Mouse (Mus musculus) stomach, embryonic 14.5 days (tissue): ENCODE measurements around the gene Ccr1. TPM values are rescaled to one million over a fixed set of nuclear protein-coding genes. Genes with fewer than 3 reads are reported as not detected.

ENCODE experiments used
- ATAC-seq: fragments of 200-750 bp; cut with Nextera tagmentation; 2 replicates; pipeline ENCODE4 v1.8.0; 2017; ENCODE audit warnings: low read depth, moderate TSS enrichment; ENCODE audit not compliant: insufficient number of reproducible peaks, insufficient read depth, low FRiP score
- H3K27ac ChIP-seq: fragments of 300-500 bp; sonication (generic); 2 replicates; pipeline ENCODE4 v1.5.1; 2014; ENCODE audit warnings: mild to moderate bottlenecking, low read length, moderate library complexity, mixed read lengths
- H3K27me3 ChIP-seq: fragments of 300-500 bp; sonication (generic); 2 replicates; pipeline ENCODE4 v1.6.1; 2014; ENCODE audit warnings: low read length, control low read depth, mixed read lengths; ENCODE audit not compliant: control insufficient read depth, insufficient read depth
- H3K36me3 ChIP-seq: fragments of 300-500 bp; sonication (generic); 2 replicates; pipeline ENCODE4 v1.6.1; 2014; ENCODE audit warnings: mild to moderate bottlenecking, control low read depth, low read length, moderate library complexity, mixed read lengths; ENCODE audit not compliant: control insufficient read depth, insufficient read depth
- H3K4me1 ChIP-seq: fragments of 300-500 bp; sonication (generic); 2 replicates; pipeline ENCODE4 v1.6.1; 2014; ENCODE audit warnings: low read length, control low read depth, mixed read lengths; ENCODE audit not compliant: control insufficient read depth, insufficient read depth
- H3K4me2 ChIP-seq: fragments of 300-500 bp; sonication (generic); replicated peaks from 2 replicates; pipeline ENCODE4 v1.6.1; 2014; ENCODE audit warnings: low read depth, low read length, control low read depth
- H3K4me3 ChIP-seq: fragments of 300-500 bp; sonication (generic); 2 replicates; pipeline ENCODE4 v1.5.1; 2014; ENCODE audit warnings: low read depth, low read length, control low read depth
- H3K9ac ChIP-seq: fragments of 300-500 bp; sonication (generic); replicated peaks from 2 replicates; pipeline ENCODE4 v1.6.1; 2014; ENCODE audit warnings: low read depth, mild to moderate bottlenecking, control low read depth, low read length, moderate library complexity, mixed read lengths
- H3K9me3 ChIP-seq: fragments of 300-500 bp; sonication (generic); 2 replicates; pipeline ENCODE4 v1.6.1; 2016; ENCODE audit warnings: low read depth, low read length, control low read depth; ENCODE audit not compliant: control insufficient read depth
- WGBS: fragments of 180-500 bp; shearing (Covaris S2); extraction: QIAGEN DNeasy Blood & Tissue Kit; methylation state at CpG from one replicate; pipeline ENCODE4 v1.1.7; 2014; 5-methylcytosine and 5-hydroxymethylcytosine counted together
- polyA plus RNA-seq: library from polyadenylated mRNA; unstranded; fragments of >200 nt; fragmentation: Nextera tagmentation; extraction: Ambion mirVana; gene quantifications from 2 replicates; pipeline ENCODE4 v1.2.1, GENCODE M21; 2014

Gene Ccr1
- 4.1 and 5.3 TPM in 2 replicates for polyA plus RNA-seq

DNA sequence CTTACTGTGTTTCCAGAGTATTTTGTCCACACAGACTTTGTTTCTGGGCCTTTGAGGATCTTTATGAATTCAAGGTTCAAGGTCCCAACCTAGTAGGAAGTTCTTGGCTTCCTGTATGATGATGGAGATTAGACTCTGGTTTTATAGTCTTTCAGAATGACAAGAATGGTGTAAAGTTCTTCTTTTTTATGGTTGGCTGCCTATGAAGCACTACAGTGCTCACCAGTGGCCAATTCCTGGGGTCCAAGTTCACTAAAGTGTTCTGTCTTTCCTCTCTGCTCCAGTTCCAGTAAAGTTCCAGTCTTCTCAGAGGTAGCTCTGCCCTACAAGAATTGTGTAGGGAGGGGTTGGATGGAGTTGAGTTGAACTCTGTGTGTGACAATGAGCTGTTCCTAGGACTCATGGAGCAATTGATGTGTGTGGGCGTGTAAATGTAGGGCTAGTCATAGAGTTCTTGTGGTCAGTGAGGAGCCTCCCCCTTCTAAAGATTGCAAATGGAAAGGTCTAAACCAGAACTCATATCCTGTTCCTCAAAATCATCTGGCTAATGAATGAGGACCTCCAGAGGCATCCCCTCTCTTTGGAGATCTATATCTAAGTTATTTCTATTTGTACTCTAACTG is at the start of gene Ccr1:
Gene Ccr1 (minus strand): TSS at position 403 of the 623 bp plus-strand sequence.
- ATAC-seq, result no peak
- H3K9me3 ChIP-seq, result no peaks in the 10 kb centered on the region

DNA sequence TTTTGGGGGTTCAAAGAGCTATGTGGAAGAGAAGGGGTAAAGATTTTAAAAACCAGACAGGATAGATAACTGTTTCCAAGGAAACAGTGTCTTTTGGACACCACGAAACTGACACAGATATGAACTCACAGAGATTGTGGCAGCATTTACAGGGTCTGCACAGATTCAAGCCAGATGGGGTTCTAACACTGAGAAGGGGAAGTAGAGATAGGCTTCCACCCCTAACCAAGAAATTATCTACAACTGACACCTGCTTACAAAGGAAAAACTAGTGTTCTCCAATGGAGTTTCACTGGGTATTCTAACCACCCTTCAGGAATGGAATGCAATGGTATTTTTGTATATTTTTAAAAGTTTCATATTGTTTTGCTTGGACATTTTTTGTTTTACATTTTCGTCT is 47.6 kb upstream of the Ccr1 start:
- no peak for ATAC-seq
- H3K27me3 ChIP-seq, result no peaks in the 10 kb centered on the region
- H3K4me2 ChIP-seq, result no peak overlapping the region
- WGBS, result 78% methylated on average over 2 of the region's 2 CpGs
- H3K4me3 ChIP-seq, result no peak overlapping the region
- H3K9me3 ChIP-seq, result no peaks in the 10 kb centered on the region
- H3K4me1 ChIP-seq, result no peaks in the 10 kb centered on the region
- no peak overlapping the region for H3K27ac ChIP-seq
- H3K9ac ChIP-seq, result no peak overlapping the region
- no peaks in the 10 kb centered on the region for H3K36me3 ChIP-seq

More for the DNA sequence above, at the start of gene Ccr1:
- Histone ChIP-seq H3K4me2 (no peak within 1 kb of the TSS), H3K27ac (no peak within 1 kb of the TSS), H3K9ac (no peak within 1 kb of the TSS), H3K27me3 (no peaks in the 10 kb centered on the region), H3K4me3 (no peak within 1 kb of the TSS), H3K4me1 (no peaks in the 10 kb centered on the region), H3K36me3 (no peaks in the 10 kb centered on the region)
- WGBS, result 81% methylated on average over 1 of the region's 1 CpGs

DNA sequence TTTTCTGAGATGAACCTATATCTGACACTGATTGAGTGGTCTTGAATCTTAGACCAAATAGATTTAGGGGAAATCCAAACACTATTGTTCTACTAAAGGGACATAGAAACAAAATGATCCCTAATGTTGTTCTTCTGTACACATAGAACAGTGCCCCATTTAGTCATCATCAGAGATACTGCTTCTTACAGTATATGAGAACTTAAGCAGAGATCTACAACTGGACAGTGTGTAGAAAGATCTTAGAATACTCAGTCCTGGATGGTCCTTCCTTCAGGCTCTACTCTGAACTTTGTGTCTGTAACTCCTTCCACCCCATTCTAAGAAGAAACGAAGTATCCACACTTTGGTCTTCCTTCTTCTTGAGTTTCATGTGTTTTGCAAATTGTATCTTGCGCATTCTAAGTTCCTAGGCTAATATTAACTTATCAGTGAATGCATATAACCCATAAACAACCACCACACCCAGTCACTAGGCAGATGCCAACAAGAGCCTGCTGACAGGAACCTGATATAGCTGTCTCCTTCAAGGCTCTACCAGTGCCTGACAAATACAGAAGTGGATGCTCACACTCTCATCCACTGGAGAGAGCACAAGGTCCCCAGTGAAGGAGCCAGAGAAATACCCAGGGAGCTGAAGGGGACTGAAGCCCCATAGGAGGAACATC is 46.6 kb upstream of the Ccr1 start:
- no peaks in the 10 kb centered on the region for H3K27me3 ChIP-seq
- no peak for ATAC-seq
- 84% methylated on average over 2 of the region's 2 CpGs for WGBS
- no peak overlapping the region for H3K4me2 ChIP-seq
- no peaks in the 10 kb centered on the region for H3K36me3 ChIP-seq
- no peaks in the 10 kb centered on the region for H3K4me1 ChIP-seq
- no peaks in the 10 kb centered on the region for H3K9me3 ChIP-seq
- H3K27ac ChIP-seq, result no peak overlapping the region
- H3K9ac ChIP-seq, result no peak overlapping the region
- no peak overlapping the region for H3K4me3 ChIP-seq

- Histone ChIP-seq H3K27me3 (no peaks in the 10 kb centered on the region), H3K4me3 (no peak overlapping the region), H3K9me3 (no peaks in the 10 kb centered on the region), H3K36me3 (no peaks in the 10 kb centered on the region), H3K9ac (no peak overlapping the region), H3K4me1 (no peaks in the 10 kb centered on the region), H3K4me2 (no peak overlapping the region), H3K27ac (no peak overlapping the region)
- no peak for ATAC-seq
- 79% methylated on average over 3 of the region's 3 CpGs for WGBS
Observed at GRCm38 (mm10) chr9:124013270-124013669, 44.8 kb upstream of the Ccr1 start.

- WGBS, result 68% methylated on average over 2 of the region's 2 CpGs
- Histone ChIP-seq H3K36me3 (no peaks in the 10 kb centered on the region), H3K9ac (no peak overlapping the region), H3K4me3 (no peak overlapping the region), H3K4me2 (no peak overlapping the region), H3K4me1 (no peaks in the 10 kb centered on the region), H3K27ac (no peak overlapping the region), H3K27me3 (no peaks in the 10 kb centered on the region), H3K9me3 (no peaks in the 10 kb centered on the region)
- ATAC-seq, result no peak
Observed at GRCm38 (mm10) chr9:124012691-124013090, 44.2 kb upstream of the Ccr1 start.

GRCm38 (mm10) chr9:123999784-124000183 is 31.3 kb upstream of the Ccr1 start:
- ATAC-seq, result no peak
- 72% methylated on average over 2 of the region's 2 CpGs for WGBS

GRCm38 (mm10) chr9:123997719-123998118 is 29.2 kb upstream of the Ccr1 start:
- Histone ChIP-seq H3K36me3 (no peaks in the 10 kb centered on the region), H3K4me1 (no peaks in the 10 kb centered on the region), H3K4me2 (no peak overlapping the region), H3K4me3 (no peak overlapping the region), H3K9me3 (no peaks in the 10 kb centered on the region), H3K27ac (no peak overlapping the region), H3K9ac (no peak overlapping the region), H3K27me3 (no peaks in the 10 kb centered on the region)
- WGBS, result 59% methylated on average over 3 of the region's 3 CpGs
- ATAC-seq, result no peak

More at GRCm38 (mm10) chr9:123999784-124000183, 31.3 kb upstream of the Ccr1 start:
- no peak overlapping the region for H3K9ac ChIP-seq
- no peaks in the 10 kb centered on the region for H3K36me3 ChIP-seq
- no peak overlapping the region for H3K27ac ChIP-seq
- no peaks in the 10 kb centered on the region for H3K27me3 ChIP-seq
- H3K4me2 ChIP-seq, result no peak overlapping the region
- no peaks in the 10 kb centered on the region for H3K4me1 ChIP-seq
- no peak overlapping the region for H3K4me3 ChIP-seq
- no peaks in the 10 kb centered on the region for H3K9me3 ChIP-seq

GRCm38 (mm10) chr9:123991312-123991906 is 22.9 kb upstream of the Ccr1 start:
- Histone ChIP-seq H3K4me1 (no peaks in the 10 kb centered on the region), H3K9ac (no peak overlapping the region), H3K4me2 (no peak overlapping the region), H3K9me3 (no peaks in the 10 kb centered on the region), H3K4me3 (no peak overlapping the region), H3K36me3 (no peaks in the 10 kb centered on the region), H3K27ac (no peak overlapping the region), H3K27me3 (no peaks in the 10 kb centered on the region)
- ATAC-seq, result no peak
- WGBS, result 58% methylated on average over 1 of the region's 1 CpGs
